Mouse (Mus musculus): ENCODE data around the gene Fgf15. TPM values are rescaled to one million over a fixed set of nuclear protein-coding genes. Genes with fewer than 3 reads are reported as not detected.

The Fgf15 gene
- total and polyA plus RNA-seq, 3 experiments: not detected

GRCm38 (mm10) chr7:144935563-144935962 lies 39.2 kb downstream of the Fgf15 start:
- Histone ChIP-seq H3K27ac (ENCODE audit: insufficient read depth, low read depth) (no peak overlapping the region), H3K9ac (ENCODE audit: insufficient read depth, low read depth) (no peak overlapping the region), H3K79me2 (replicated peaks; ENCODE audit: control insufficient read depth, extremely low read depth, insufficient read depth, poor library complexity, severe bottlenecking) (no peaks in the 10 kb centered on the region), H3K4me2 (ENCODE audit: insufficient read depth, low read depth, poor library complexity, severe bottlenecking) (no peak overlapping the region), H3K9me3 (replicated peaks; ENCODE audit: low read length) (no peaks in the 10 kb centered on the region), H3K4me3 (replicated peaks in 1 of 3; ENCODE audit: low read depth in 2 of 3, low read length in 2 of 3, poor library complexity in 1 of 3) (no peak overlapping the region), H3K27me3 (replicated peaks) (peaks cover 49% of the 10 kb centered on the region), H3K36me3 (replicated peaks in 1 of 2; ENCODE audit: control insufficient read depth in 1 of 2, insufficient read depth in 1 of 2, low read length in 1 of 2) (no peaks in the 10 kb centered on the region), H3K4me1 (ENCODE audit: control insufficient read depth in 1 of 2, insufficient read depth in 2 of 2) (peaks cover 2 to 28% of the 10 kb centered on the region in 2 experiments; a peak in 3 of 4 replicates)
- dilution Hi-C loops (cut with MboI; ENCODE audit: extremely low pct_ligation_motif_present, extremely low pct_unique_long_range_greater_than_20kb, low sequenced_read_pairs) (no loop called here), in situ Hi-C loops (cut with MboI; ENCODE audit: low pct_ligation_motif_present, low pct_unique_long_range_greater_than_20kb, low sequenced_read_pairs) (loop anchor here (5.0 kb wide), 2 partner anchors 182 to 307 kb away; no protein-coding TSS in a partner anchor)
- TF ChIP-seq ZNF384 (IDR thresholded peaks at IDR 0.05; ENCODE audit: low read depth, low read length): no peak
- no peak for TF ChIP-seq IRF4 (IDR thresholded peaks at IDR 0.05; ENCODE audit: low read depth, low read length)
- TF ChIP-seq USF1 (IDR thresholded peaks at IDR 0.05; ENCODE audit: low read depth, low read length): no peak
- peak; percentile 23; the same call in 1 of the 2 replicates for TF ChIP-seq SMC3 (IDR thresholded peaks at IDR 0.05; ENCODE audit: low read depth, low read length)
- peak in 1 of 2 experiments; percentile 60; a peak in 3 of 4 replicates for TF ChIP-seq CTCF (conservative IDR thresholded peaks at IDR 0.05 in 1 of 2, IDR thresholded peaks at IDR 0.05 in 1 of 2; ENCODE audit: low read depth in 2 of 2, low read length in 2 of 2)
- TF ChIP-seq EP300 (IDR thresholded peaks at IDR 0.05; ENCODE audit: low read length): no peak
- peak; percentile 55 for TF ChIP-seq RAD21 (IDR thresholded peaks at IDR 0.05; ENCODE audit: low read depth, low read length)
- TF ChIP-seq ETS1 (conservative IDR thresholded peaks at IDR 0.05; ENCODE audit: low read depth, low read length): no peak
- TF ChIP-seq MEF2A (IDR thresholded peaks at IDR 0.05; ENCODE audit: borderline replicate concordance, low read depth, low read length): no peak
- no peak for DNase-seq (ENCODE audit: extremely low read depth)

- Histone ChIP-seq H3K4me2 (ENCODE audit: insufficient read depth, low read depth, poor library complexity, severe bottlenecking) (no peak overlapping the region), H3K27me3 (replicated peaks) (peaks cover 56% of the 10 kb centered on the region), H3K27ac (ENCODE audit: insufficient read depth, low read depth) (no peak overlapping the region), H3K9me3 (replicated peaks; ENCODE audit: low read length) (peaks cover 3% of the 10 kb centered on the region), H3K9ac (ENCODE audit: insufficient read depth, low read depth) (no peak overlapping the region), H3K79me2 (replicated peaks; ENCODE audit: control insufficient read depth, extremely low read depth, insufficient read depth, poor library complexity, severe bottlenecking) (no peaks in the 10 kb centered on the region), H3K4me1 (ENCODE audit: control insufficient read depth in 1 of 2, insufficient read depth in 2 of 2) (peaks cover 2 to 32% of the 10 kb centered on the region in 2 experiments; a peak in 3 of 4 replicates), H3K4me3 (replicated peaks in 1 of 3; ENCODE audit: low read depth in 2 of 3, low read length in 2 of 3, poor library complexity in 1 of 3) (no peak overlapping the region), H3K36me3 (replicated peaks in 1 of 2; ENCODE audit: control insufficient read depth in 1 of 2, insufficient read depth in 1 of 2, low read length in 1 of 2) (no peaks in the 10 kb centered on the region)
- dilution Hi-C loops (cut with MboI; ENCODE audit: extremely low pct_ligation_motif_present, extremely low pct_unique_long_range_greater_than_20kb, low sequenced_read_pairs): no loop called here
- in situ Hi-C loops (cut with MboI; ENCODE audit: low pct_ligation_motif_present, low pct_unique_long_range_greater_than_20kb, low sequenced_read_pairs): loop anchor here (5.0 kb wide), 2 partner anchors 181 to 306 kb away; no protein-coding TSS in a partner anchor
- DNase-seq (ENCODE audit: extremely low read depth): no peak
- TF ChIP-seq ETS1 (conservative IDR thresholded peaks at IDR 0.05; ENCODE audit: low read depth, low read length) (no peak), JUND (conservative IDR thresholded peaks at IDR 0.05; ENCODE audit: low read depth, low read length) (no peak), NELFE (IDR thresholded peaks at IDR 0.05; ENCODE audit: low read depth, low read length) (no peak), POLR2A (IDR thresholded peaks at IDR 0.05; ENCODE audit: low read depth, low read length) (no peak), ZKSCAN1 (IDR thresholded peaks at IDR 0.05; ENCODE audit: borderline replicate concordance, low read depth, low read length) (no peak), MAFK (IDR thresholded peaks at IDR 0.05; ENCODE audit: insufficient replicate concordance, low read length) (no peak), TBP (conservative IDR thresholded peaks at IDR 0.05; ENCODE audit: low read depth, low read length) (no peak), E2F4 (IDR thresholded peaks at IDR 0.05; ENCODE audit: insufficient replicate concordance, low read depth, low read length) (no peak), GABPA (IDR thresholded peaks at IDR 0.05; ENCODE audit: insufficient replicate concordance, low read depth, low read length) (no peak), ZMIZ1 (IDR thresholded peaks at IDR 0.05; ENCODE audit: low read depth, low read length) (no peak), RCOR1 (conservative IDR thresholded peaks at IDR 0.05; ENCODE audit: low read depth, low read length) (no peak), PAX5 (IDR thresholded peaks at IDR 0.05; ENCODE audit: low read length) (no peak), TCF12 (IDR thresholded peaks at IDR 0.05; ENCODE audit: low read depth, low read length) (no peak), RAD21 (IDR thresholded peaks at IDR 0.05; ENCODE audit: low read depth, low read length) (no peak), USF1 (IDR thresholded peaks at IDR 0.05; ENCODE audit: low read depth, low read length) (no peak), MAX (IDR thresholded peaks at IDR 0.05; ENCODE audit: low read length) (no peak), MEF2A (IDR thresholded peaks at IDR 0.05; ENCODE audit: borderline replicate concordance, low read depth, low read length) (no peak), ELF1 (IDR thresholded peaks at IDR 0.05; ENCODE audit: low read depth, low read length) (no peak)
These were observed 40.1 kb downstream of the Fgf15 start for GRCm38 (mm10) chr7:144936311-144936880.

Measured in CH12.LX (cell line).